Mouse (Mus musculus): ENCODE results near the gene Zfp329. TPM values are rescaled to one million over a fixed set of nuclear protein-coding genes. Genes with fewer than 3 reads are reported as not detected.
"Not testable (repeated sequence)": the region's sequence is repeated elsewhere in the genome, so short reads cannot be mapped to it uniquely, and the experiment has no call there.

Zfp329 gene
- 10 to 100 TPM; 19.4 to 20.1 TPM for total RNA-seq (2021)
- long read RNA-seq, experiment 1, full-length matches to known transcripts: 5 of 7 reads
- long read RNA-seq, experiment 1, partial matches to known transcripts: 0 of 7 reads
- long read RNA-seq, experiment 1, other reads (novel, unspliced or antisense): 2 of 7 reads
- long read RNA-seq, experiment 2, partial matches to known transcripts: 0 of 3 reads
- long read RNA-seq, experiment 2, other reads (novel, unspliced or antisense): 3 of 3 reads

DNA sequence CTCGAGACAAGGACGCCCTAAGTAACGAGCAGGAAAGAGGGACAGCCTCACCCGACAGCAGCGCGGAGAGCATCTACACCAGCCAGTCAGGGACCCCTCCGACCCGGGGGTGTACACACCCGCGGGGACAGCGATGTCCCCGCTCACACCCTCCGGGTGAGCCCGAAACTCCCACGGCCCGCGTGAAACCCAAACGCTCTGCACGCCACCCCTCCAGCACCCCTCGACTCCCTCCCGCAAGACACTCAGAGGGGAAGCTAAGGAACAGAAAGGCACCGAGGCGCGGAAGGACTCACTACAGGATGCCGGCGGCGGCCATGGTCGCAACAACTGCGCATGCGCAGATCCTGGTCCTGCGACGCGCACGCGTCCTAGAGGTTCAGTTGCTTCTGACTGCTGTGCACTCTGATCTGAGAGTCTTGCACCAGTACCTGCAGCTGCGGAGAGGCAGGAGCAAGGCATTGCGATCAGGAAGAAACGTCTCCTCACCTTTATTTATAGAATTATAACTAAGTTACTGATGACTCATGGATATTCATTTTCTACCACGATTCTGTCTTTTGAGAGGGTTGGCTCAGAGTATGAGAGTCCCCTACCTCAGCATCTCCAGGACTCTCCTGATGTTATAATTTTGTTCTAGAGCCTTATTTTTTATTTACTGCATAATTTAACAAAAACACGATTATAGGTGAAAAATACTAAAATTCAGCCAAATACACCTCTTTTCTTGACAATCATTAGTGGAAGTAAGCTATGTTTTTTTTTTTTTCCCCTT lies at the start of gene Zfp329:
Gene Zfp329, minus strand, starts transcription at position 338 of the 775 bp plus-strand sequence.
- intact Hi-C loops (cut with DNase I): no loop called here

DNA sequence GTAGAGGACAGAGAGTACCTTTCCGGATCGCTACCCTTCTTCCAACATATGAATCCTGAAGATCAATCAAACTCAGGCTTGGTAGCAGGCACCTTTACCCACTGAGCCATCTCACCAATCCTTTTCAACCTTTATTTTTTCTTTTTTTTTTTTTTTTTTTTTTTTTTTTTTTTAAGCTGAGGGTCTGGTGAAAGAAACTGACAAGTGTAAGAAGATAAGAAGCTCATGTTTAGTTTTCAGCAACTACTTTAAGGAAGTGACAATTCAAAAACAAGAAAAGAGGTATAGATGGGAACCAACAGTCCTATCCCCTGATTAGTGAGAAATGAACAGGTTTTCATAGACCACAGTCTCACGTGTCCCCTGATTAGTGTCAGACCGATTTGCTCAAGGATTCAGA lies 17.1 kb upstream of the Zfp329 start:
- intact Hi-C loops (cut with DNase I): no loop called here

More for the DNA sequence above, at the start of gene Zfp329:
- peak; percentile 95 to 96 for DNase-seq (ENCODE audit: low spot score in 2 of 2)

DNA sequence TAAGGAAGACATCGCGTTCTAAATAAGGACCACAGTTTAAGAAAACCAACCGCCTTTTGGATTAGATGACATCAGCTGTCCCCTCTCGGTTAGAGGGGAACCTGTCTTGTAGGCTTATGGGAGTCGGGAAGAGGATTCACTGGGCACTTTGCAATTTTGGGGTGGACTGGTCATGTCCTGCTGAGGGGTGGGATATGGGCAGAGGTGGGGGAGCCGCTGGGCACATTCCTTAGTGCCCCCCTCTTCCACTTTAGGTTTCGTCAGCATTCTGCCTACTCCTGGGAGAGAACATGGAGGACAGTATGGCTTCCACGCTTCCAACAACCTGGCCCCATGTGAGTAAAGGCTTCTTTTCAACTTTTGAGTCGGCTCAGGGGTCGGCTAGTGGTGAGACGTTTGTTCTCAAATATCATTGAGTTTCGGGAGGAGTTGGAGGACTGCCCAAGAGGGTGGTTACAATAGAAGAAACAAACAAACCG lies 16.6 kb upstream of the Zfp329 start:
- DNase-seq (ENCODE audit: low spot score in 2 of 2): peak; percentile 8 to 10
- intact Hi-C loops (cut with DNase I): no loop called here

More for the DNA sequence above, 17.1 kb upstream of the Zfp329 start:
- DNase-seq (ENCODE audit: low spot score in 2 of 2): no peak

DNA sequence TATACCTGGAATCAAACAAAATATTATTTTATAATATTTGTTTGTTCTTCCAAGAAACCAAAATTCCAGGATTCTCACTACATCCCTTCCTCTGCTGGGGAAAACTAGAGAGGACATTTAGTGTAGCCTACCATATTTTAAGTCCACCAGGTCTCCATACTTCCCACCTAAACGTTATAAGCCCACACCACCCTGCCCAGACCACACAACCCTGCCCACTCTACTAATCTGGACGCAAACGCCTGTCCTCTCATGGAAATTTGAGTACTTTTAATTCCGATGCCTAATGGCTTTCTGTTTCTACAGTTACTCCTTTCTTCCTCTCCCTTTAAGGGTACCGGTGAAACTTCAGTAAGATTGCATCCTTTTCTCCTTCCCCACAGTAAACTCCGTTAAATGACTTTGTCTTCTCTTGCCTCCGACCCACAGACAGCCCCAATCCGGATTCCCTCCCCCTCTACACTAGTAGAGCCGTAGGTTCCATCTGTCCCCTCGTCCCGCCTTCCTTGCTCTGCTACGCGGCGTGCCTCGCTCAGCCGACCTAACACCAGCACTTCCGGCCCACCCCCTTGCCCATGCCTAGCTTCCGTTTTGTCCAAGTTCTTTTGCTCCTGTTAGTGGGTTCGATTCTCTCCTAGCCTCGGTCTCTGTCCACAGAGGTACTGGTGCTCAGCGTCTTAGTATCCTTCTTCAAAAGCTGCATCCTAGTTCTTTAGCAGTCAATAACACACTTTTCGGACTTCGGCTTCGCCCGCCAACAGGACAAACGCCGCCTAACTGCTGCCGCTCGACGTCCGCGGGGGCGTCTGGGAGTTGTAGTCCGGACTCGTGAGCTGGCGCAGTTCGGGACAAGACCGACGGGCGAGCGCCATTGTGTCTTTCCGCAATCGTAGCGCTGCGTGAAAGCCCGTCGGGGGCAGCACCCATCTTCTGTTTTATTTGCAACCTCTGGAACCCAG lies 15.8 kb upstream of the Zfp329 start, which contains the start of gene Zfp110:
Gene Zfp110, plus strand, starts transcription at position 600 of the 959 bp plus-strand sequence.
- DNase-seq (ENCODE audit: low spot score in 2 of 2): peak; percentile 80 to 84
- intact Hi-C loops (cut with DNase I): no loop called here

DNA sequence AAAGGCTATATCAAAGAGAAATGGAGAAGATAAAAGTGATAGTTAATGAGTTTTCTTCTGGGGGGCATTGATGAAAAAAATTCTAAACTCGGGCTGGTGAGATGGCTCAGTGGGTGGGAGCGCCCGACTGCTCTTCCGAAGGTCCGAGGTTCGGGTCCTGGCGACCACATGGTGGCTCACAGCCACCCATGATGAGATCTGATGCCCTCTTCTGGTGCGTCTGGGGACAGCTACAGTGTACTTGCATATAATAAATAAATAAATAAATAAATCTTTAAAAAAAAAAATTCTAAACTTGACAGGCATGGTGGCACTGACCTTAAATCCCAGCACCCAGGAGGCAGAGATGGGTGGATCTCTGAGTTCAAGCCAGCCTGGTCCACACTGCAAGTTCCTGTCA lies 3.1 kb downstream of the Zfp329 start:
- DNase-seq (ENCODE audit: low spot score in 2 of 2): no peak
- intact Hi-C loops (cut with DNase I): no loop called here

DNA sequence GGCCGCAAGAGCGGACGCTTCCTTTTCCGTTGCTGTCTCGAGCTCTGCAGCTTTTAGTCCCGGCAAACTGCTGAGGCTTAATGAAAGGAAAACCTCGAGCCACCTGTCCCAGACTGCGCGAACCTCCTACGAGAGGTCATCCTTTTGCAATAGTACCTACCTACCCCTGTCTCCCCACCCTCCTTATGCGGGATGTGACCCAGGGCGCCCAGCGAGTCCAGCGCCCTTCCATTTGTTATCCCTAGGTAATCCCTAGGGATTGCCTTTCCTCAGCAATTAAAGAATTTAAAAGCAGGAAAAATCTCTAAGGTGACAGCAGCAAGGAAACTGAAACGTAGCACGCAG lies 15.0 kb downstream of the Zfp329 start:
- intact Hi-C loops (cut with DNase I): no loop called here
- DNase-seq (ENCODE audit: low spot score in 2 of 2): no peak

DNA sequence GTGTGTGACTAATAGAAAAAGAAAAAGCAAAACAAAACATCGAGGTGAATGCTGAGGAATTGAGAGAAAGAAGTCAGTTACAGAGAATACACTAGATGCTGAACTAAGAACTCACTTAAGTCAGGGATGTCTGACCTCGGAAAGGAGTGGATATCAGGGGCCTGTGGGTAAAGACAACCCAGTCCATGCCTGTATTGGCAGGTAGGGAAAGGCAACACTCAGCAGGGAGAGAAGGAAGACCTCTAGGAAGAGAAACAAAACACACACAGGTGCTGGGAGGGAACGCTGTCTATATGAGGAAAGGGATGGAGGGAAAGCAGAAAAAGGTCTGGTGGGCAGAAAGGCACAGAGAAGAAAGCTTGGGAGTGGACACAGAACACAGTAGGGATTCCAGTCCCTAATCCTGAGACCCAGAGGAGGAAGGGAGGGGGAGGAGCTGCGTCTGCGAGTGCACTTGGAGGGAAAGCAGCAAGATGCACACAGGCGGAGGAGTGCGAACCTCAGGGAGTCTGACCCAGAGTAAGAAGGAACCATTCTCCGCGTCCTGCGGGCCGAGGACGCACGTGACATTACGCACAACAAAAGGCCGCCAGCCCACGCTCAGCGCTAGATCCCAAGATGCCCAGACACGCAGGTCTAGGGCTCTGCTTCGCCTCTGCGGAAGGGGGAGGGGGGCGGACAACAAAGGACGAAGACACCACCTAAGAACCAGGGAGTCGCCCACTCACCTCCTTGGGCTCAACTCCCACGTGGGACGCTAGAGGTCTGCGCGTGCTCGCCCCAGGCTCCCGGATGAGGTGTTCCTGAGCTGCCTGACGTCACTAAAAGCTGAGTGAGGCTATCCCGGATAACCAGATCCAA lies 15.6 kb downstream of the Zfp329 start, which contains the start of gene Zscan18:
Gene Zscan18, minus strand, starts transcription at position 770 of the 861 bp plus-strand sequence.
- peak; percentile 85 to 92 for DNase-seq (ENCODE audit: low spot score in 2 of 2)
- intact Hi-C loops (cut with DNase I): no loop called here

DNA sequence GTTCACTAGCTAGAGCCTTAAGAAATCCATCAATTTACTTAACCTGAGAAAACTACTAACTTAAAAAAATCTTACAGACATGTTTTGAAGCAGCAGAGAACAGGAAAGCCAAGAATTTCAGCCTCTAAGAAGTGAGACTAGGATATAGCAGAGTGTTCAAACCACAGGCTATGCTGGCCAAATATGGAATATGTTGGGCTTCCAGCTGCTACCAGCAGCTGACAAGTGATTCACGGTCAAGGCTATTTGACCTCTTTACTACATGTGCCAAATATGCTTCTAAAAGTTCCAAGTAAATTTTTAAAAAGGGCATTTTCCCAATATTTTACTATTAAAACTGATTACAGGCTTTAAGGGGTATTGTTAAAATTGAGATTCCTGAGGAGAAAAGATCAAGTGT lies 19.1 kb downstream of the Zfp329 start:
- intact Hi-C loops (cut with DNase I): no loop called here
- no peak for DNase-seq (ENCODE audit: low spot score in 2 of 2)

DNA sequence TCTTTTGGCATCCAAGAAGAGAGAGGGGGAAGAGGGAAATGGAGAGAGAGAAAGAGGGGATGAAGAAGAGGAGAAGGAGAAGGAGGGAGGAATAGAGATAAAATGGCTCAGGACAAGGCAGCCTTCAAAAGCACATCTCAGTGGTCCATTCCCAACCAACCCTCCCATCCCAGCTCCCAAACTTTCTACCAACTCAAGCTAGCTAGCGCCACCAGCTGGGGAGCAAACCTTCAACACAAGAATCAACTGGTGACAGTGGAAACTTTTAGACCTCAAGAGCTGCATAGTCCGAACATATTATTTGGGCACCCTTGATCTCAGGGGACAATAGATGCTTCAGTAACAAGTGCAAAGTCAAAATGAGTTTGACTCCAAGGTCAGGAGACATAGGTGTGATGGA lies 20.7 kb downstream of the Zfp329 start:
- DNase-seq (ENCODE audit: low spot score in 2 of 2): no peak
- intact Hi-C loops (cut with DNase I): no loop called here

DNA sequence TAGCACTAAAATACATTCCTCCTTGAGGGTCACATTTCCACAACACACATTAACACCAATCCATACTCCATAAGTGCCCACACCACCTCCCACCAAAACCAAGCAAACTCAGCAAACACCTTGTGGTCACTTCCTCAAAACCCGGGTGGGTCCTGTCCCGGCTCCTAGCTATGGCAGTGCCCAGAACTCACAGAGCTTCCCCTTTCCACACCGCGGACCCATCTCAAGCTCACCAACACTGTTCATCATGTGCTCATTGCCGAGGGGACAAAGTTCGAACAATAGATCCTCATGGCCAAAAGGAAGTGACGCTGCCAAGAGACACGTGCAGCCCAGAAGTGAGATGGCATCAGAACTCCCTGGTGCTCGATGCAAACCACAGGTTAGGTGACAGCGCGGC lies 26.0 kb downstream of the Zfp329 start:
- intact Hi-C loops (cut with DNase I); DNase-seq (ENCODE audit: low spot score in 2 of 2): not testable (repeated sequence)

DNA sequence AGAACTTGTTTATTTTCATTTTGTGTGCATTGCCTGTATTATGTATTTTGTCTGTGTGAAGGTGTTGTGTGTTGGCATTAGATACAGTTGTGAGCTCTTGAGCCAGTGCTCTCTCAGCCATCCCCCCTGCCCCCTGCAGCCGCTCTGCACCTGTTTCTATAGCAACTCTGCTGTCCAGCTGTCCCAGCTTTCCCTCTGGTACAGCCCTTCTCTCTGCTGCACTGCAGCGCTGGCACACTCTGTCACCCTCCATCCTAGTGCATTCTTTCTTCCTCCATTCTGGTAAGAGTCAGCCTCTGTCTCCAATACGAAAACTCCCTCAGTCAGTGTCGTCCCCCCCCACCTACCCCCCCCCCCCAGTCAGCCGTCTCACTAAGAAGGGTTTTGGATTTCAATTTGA lies 30.6 kb downstream of the Zfp329 start:
- intact Hi-C loops (cut with DNase I): no loop called here
- DNase-seq (ENCODE audit: low spot score in 2 of 2): no peak

DNA sequence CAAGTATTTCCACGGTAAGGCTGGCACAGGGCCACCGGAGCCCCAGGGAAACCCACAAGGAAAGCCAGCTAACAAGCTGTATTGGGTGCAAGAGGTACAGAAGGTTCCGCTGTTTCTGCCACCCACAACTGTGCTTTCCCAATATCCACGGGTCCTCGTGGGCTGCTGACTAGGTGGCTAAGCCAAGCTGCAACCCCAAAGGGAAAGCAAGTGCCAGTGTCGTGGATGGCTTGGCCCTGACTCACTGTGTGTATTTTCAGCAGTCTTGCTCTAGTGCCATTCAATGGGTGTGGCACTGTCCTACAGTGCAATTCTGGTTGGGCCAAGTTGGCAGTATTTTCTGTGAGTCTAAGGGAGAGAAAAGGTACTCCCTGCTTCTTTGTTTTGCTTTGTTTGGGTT lies 31.3 kb downstream of the Zfp329 start:
- intact Hi-C loops (cut with DNase I): no loop called here

DNA sequence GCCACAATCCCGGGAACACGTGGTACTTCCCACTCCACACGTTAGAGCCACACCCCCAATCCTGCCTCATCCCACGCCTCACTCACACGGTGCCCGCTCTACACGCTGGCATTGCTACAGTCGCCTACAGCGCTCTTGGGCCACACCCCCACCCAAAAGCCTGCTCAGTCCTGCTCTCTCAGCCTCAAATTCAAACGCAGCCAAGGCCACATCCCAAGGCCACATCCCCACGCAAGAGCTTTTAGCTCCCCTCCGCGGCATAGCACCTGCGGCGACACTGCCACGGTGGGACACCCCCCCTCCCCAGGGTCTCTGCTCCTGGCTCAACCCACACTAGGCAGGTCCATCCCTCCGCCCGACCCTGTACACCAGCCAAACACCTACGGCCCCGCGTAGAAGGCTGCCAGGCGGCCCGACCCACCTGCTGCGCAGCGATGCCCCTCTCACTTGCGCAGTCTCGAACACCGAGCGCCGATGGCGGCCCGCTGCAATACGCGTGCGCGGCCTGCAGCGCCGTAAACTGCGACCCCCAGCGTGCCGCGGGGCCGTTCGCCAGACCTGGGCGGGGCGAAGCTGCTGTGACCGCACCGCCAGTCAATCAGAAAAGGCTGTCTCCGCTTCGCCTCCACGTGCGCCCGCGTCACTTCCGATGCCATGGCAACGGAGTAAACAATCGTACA lies 38.4 kb downstream of the Zfp329 start:
- intact Hi-C loops (cut with DNase I): no loop called here
- peak; percentile 88 to 94 for DNase-seq (ENCODE audit: low spot score in 2 of 2)

More for the DNA sequence above, 31.3 kb downstream of the Zfp329 start:
- DNase-seq (ENCODE audit: low spot score in 2 of 2): no peak

DNA sequence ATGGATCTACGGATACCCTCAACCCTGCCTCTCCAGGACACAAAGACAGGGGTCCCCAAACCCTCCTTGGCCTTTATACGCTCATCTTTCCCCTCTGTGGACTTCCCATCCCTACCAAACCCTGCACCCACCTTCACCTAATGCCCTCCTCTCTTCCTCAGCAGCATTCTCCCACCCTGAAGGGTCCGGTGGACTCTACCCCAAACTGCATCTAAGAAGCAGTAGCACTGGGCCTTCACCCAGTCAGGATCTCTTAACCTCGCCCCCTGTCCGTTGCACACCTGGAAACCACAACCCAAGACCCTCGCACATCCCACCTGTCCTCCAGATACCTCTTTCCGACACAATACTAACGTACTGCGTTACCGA lies 38.9 kb downstream of the Zfp329 start:
- no peak for DNase-seq (ENCODE audit: low spot score in 2 of 2)
- intact Hi-C loops (cut with DNase I): no loop called here

DNA sequence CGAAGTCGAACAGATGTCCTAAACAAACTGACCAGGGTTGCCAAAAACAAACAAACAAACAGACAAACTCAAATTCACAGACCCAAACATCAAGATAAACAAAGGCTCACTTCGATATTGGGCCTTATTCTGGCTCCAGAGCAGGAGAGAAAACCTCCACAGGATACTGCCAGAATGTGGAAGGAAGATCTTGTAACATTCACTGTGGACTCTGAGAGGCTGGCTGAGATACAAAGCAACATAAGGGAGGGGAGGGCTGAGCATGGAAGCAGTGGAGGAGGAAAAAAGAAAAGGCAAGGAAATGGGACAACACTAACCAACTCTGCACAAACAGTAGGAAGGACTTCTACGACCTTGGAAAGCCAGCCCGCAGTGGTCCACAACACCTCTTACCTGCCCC lies 39.5 kb downstream of the Zfp329 start:
- DNase-seq (ENCODE audit: low spot score in 2 of 2): peak in 1 of 2 experiments; percentile 31
- intact Hi-C loops (cut with DNase I): no loop called here

DNA sequence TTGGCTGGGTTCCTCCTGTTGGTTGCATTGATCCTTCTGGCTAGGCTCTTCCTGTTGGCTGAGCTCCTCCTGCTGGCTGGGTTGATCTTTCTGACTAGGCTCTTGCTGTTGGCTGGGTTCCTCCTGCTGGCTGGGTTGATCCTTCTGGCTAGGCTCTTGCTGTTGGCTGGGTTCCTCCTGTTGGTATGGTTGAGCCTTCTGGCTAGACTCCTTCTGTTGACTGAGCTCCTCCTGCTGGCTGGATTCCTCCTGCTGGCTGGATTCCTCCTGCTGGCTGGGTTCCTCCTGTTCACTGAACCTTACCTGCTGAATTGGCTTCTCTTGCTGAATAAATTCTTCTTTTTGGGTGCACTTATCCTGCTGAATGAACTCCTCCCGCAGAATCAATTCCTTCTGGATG lies 44.1 kb downstream of the Zfp329 start:
- intact Hi-C loops (cut with DNase I): no loop called here
- peak; percentile 13 to 39 for DNase-seq (ENCODE audit: low spot score in 2 of 2)

DNA sequence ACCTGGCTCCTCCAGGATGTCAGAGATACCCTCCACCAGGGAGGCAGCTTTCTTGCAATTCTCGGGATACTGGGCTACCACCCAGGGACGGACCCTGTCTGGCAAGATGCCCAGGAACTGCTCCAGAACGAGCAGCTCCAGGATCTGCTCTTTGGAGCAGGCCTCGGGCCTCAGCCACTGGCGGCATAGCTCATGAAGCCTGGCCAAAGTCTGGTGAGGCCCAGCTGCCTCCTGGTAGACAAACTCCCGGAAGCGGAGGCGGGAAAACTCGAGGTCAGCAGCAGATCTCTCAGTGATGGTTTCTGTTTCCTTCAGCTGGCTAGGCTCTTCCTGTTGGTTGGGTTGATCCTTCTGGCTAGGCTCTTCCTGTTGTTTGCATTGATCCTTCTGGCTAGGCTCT lies 44.5 kb downstream of the Zfp329 start:
- no peak for DNase-seq (ENCODE audit: low spot score in 2 of 2)
- intact Hi-C loops (cut with DNase I): no loop called here

Measured in left cerebral cortex, postnatal 14 days (tissue).